Mouse (Mus musculus) forebrain, embryonic 16.5 days (tissue): ENCODE measurements at regions not wholly inside any gene's neighbourhood (a gene's known extent, or its start where the extent isn't known, plus 50 kb on each side); places are given as distances from the start of the nearest gene placed in this dataset.

Experiments
- ATAC-seq: fragments of 200-750 bp; cut with Nextera tagmentation; 2 replicates; pipeline ENCODE4 v1.8.0; 2017; ENCODE audit warnings: mild to moderate bottlenecking, moderate library complexity
- H3K27ac ChIP-seq: fragments of 300-500 bp; sonication (generic); 2 replicates; pipeline ENCODE4 v1.5.1; 2014; ENCODE audit warnings: low read length, control low read depth
- H3K27me3 ChIP-seq: fragments of 300-500 bp; sonication (generic); replicated peaks from 2 replicates; pipeline ENCODE4 v1.6.1; 2014; ENCODE audit warnings: low read length; ENCODE audit not compliant: control insufficient read depth, insufficient read depth
- H3K36me3 ChIP-seq: fragments of 300-500 bp; sonication (generic); 2 replicates; pipeline ENCODE4 v1.6.1; 2014; ENCODE audit not compliant: control insufficient read depth, insufficient read depth
- H3K4me1 ChIP-seq: fragments of 300-500 bp; sonication (generic); replicated peaks from 2 replicates; pipeline ENCODE4 v1.6.1; 2014; ENCODE audit warnings: low read length; ENCODE audit not compliant: control insufficient read depth, insufficient read depth
- H3K4me2 ChIP-seq: fragments of 300-500 bp; sonication (generic); 2 replicates; pipeline ENCODE4 v1.6.1; 2014; ENCODE audit warnings: mild to moderate bottlenecking, low read length, control low read depth
- H3K4me3 ChIP-seq: fragments of 300-500 bp; sonication (generic); replicated peaks from 2 replicates; pipeline ENCODE4 v1.5.1; 2014; ENCODE audit warnings: mild to moderate bottlenecking, low read length, control low read depth
- H3K9ac ChIP-seq: fragments of 300-500 bp; sonication (generic); replicated peaks from 2 replicates; pipeline ENCODE4 v1.6.1; 2014; ENCODE audit warnings: low read depth, low read length, control low read depth
- H3K9me3 ChIP-seq: fragments of 300-500 bp; sonication (generic); 2 replicates; pipeline ENCODE4 v1.6.1; 2016; ENCODE audit warnings: low read length; ENCODE audit not compliant: control insufficient read depth
- WGBS: fragments of 180-500 bp; shearing (Covaris S2); extraction: QIAGEN DNeasy Blood & Tissue Kit; methylation state at CpG from one replicate; pipeline ENCODE4 v1.1.7; 2014; 5-methylcytosine and 5-hydroxymethylcytosine counted together

GRCm38 (mm10) chr1:42628800-42629199 is 66.8 kb upstream of the Pou3f3 start:
- ATAC-seq: no peak
- H3K4me1 ChIP-seq: peaks cover 15% of the 10 kb centered on the region

GRCm38 (mm10) chr1:42629465-42630261 is 65.9 kb upstream of the Pou3f3 start:
- peaks cover 15% of the 10 kb centered on the region for H3K4me1 ChIP-seq
- no peak overlapping the region for H3K9ac ChIP-seq
- H3K9me3 ChIP-seq: no peaks in the 10 kb centered on the region
- no peaks in the 10 kb centered on the region for H3K36me3 ChIP-seq
- H3K4me2 ChIP-seq: peak overlapping the region; percentile 11; the same call in 1 of the 2 replicates
- WGBS: 15% methylated on average over 14 of the region's 14 CpGs
- no peak overlapping the region for H3K27ac ChIP-seq
- peak; percentile 41; the same call in 1 of the 2 replicates for ATAC-seq
- no peaks in the 10 kb centered on the region for H3K27me3 ChIP-seq
- no peak overlapping the region for H3K4me3 ChIP-seq

More at GRCm38 (mm10) chr1:42628800-42629199, 66.8 kb upstream of the Pou3f3 start:
- Histone ChIP-seq H3K9me3 (no peaks in the 10 kb centered on the region), H3K27me3 (no peaks in the 10 kb centered on the region), H3K36me3 (no peaks in the 10 kb centered on the region), H3K9ac (no peak overlapping the region), H3K27ac (no peak overlapping the region), H3K4me3 (no peak overlapping the region), H3K4me2 (no peak overlapping the region)
- 7% methylated on average over 12 of the region's 12 CpGs for WGBS

GRCm38 (mm10) chr1:42632286-42632685 is 63.3 kb upstream of the Pou3f3 start:
- H3K9ac ChIP-seq: no peak overlapping the region

DNA sequence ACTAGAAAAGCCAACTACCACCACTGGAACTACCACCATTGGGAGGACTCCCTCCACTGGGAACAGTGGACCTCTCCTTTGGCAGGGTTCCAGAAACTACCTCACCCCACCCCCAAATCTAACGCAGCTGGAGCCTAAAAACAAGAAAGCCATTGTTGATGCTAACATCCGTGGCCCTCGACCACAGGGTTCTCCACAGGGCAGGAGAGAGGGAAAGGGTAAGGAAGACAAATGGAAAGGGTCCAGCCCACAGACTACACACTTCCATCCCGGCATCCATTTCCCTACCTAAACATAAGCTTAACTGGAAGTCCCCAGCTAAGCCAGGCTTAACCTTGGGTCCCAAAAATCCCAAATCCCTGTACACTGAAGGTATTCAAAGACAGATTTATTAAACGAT is 59.0 kb upstream of the Pou3f3 start:
- H3K4me1 ChIP-seq: no peaks in the 10 kb centered on the region
- H3K4me3 ChIP-seq: no peak overlapping the region
- no peaks in the 10 kb centered on the region for H3K36me3 ChIP-seq
- H3K9ac ChIP-seq: no peak overlapping the region
- no peak overlapping the region for H3K27ac ChIP-seq
- no peaks in the 10 kb centered on the region for H3K27me3 ChIP-seq
- WGBS: 36% methylated on average over 5 of the region's 5 CpGs
- no peak overlapping the region for H3K4me2 ChIP-seq
- no peak for ATAC-seq
- no peaks in the 10 kb centered on the region for H3K9me3 ChIP-seq

More at GRCm38 (mm10) chr1:42632286-42632685, 63.3 kb upstream of the Pou3f3 start:
- H3K4me1 ChIP-seq: peaks cover 13% of the 10 kb centered on the region
- H3K36me3 ChIP-seq: no peaks in the 10 kb centered on the region
- H3K4me2 ChIP-seq: no peak overlapping the region
- no peak for ATAC-seq
- no peaks in the 10 kb centered on the region for H3K9me3 ChIP-seq
- H3K27me3 ChIP-seq: no peaks in the 10 kb centered on the region
- no peak overlapping the region for H3K4me3 ChIP-seq
- no peak overlapping the region for H3K27ac ChIP-seq
